Mouse (Mus musculus) small intestine, adult 2 months (tissue): Measurements from ENCODE around the gene Otud7a.

Experiments
- CTCF ChIP-seq: fragments of 200-500 bp; IDR thresholded peaks from 2 replicates; pipeline ENCODE4 v1.5.1; 2012; ENCODE audit warnings: low read depth, mild to moderate bottlenecking, control low read depth, inconsistent platforms, low read length, moderate library complexity, mixed read lengths; ENCODE audit not compliant: insufficient replicate concordance, insufficient read length; ENCODE audit errors: extremely low read depth
- POLR2A ChIP-seq: fragments of 200-500 bp; IDR thresholded peaks from 2 replicates; pipeline ENCODE4 v1.6.1; 2012; ENCODE audit warnings: low read depth, mild to moderate bottlenecking, control low read depth, inconsistent platforms, low read length, moderate library complexity

DNA sequence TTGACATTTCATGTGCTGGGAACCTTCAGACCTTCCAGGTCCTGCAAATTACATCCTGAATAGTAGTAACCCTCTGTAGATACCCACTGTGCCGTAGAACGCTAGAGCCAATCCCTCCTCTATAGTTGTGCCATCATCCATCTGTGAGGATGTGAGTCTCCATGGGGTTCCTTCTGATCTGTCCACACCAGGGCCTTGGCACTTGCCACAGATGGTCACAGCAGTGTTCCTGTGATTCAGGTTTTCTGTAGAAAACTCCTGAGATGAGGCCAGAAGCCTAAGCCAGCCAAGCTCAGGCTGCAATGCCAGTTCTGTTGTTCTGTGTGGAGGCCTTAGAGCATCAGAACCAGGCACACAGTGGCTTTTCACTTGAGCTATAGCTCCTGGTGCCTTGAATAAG is 63.5 kb downstream of the Otud7a start:
- TF ChIP-seq POLR2A (no peak), CTCF (no peak)
